Mouse (Mus musculus) c-Kit-positive CD71-positive TER-119-positive erythroid progenitor cells, embryonic 14.5 days (primary cell): Measurements from ENCODE around the gene Cyp46a1.

Experiments used
- DNase-seq: peaks from one replicate; pipeline ENCODE4 v3.0.0-alpha.2; 2013; ENCODE audit warnings: low spot score

The Cyp46a1 gene

DNA sequence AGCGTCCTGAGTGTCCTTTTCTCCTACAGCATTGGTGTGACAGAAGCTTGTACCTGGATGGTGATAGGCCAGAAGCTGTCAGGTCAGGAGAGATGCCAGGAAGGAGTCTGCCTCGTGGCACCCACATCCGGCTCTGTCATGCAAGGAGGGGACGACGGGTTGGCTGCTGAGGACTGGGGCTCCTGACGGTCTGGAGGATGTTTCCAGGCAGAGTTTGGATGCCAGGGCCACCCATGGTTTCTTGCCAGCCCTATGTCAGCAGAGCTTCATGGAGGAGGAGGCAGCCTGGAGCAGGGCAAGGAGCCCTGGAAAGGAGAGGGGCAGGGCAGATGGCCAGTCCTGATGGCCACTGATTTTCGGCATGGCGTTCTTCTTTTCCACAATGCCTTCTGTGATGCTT, 65.0 kb downstream of the Cyp46a1 start:
- DNase-seq = no peak

DNA sequence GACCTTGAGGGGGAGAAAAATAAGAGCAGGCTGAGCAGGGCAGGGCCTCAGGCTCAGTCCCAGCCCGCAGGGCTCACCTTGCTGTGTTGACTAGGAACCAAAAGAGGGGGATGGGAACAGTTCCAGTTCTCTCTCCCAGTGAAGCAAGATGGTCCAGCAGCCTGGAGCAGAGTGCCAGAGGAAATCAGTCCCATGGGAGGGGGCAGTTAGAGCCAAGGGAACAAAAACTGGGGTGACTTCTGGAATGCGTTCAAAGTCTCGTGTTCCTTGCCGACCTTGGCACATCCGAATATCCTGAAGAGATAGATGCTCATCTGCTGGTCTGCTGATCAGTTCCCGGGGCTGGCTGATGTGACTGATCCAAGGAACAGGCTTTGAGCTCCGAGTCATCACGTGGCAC, 66.8 kb downstream of the Cyp46a1 start:
- DNase-seq = no peak

DNA sequence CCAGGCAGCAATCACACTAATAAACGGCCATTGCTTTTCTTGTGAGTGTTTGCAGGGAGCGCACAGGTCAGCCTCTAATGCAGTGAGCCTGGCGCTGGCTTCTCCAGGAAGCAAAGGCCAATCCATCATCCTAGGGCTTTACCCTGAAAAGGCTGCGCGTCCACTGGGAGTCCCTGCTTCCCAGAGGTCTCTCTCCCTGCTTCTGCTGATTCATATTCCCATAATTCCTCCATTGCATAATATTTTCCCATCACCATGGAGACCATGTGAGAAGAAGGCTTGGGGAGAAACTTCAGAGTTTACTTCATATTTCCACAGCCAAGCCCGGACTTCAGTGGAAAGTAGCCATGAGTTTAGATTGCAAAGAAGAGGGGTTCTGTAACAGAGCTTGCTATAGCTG, 69.8 kb downstream of the Cyp46a1 start:
- no peak for DNase-seq

DNA sequence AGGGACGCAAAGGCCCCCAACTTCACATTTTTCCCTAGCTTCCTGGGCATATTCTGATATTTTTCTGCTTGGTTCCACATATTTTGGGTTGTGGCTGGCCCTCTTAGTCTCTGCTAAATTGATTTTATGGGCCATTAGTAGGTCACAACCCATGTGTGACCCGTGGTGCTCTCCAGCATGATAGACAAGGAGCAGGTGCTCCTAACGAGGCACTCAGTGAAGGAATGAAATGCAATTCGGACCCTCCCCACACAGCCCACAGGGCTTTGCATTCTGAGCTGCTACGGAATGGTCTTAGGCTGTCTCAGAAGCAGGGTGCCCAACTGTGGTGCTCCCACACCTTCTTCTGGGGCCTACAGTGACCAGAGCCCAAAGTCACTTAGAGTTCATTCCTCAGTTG, 74.9 kb downstream of the Cyp46a1 start:
- no peak for DNase-seq

DNA sequence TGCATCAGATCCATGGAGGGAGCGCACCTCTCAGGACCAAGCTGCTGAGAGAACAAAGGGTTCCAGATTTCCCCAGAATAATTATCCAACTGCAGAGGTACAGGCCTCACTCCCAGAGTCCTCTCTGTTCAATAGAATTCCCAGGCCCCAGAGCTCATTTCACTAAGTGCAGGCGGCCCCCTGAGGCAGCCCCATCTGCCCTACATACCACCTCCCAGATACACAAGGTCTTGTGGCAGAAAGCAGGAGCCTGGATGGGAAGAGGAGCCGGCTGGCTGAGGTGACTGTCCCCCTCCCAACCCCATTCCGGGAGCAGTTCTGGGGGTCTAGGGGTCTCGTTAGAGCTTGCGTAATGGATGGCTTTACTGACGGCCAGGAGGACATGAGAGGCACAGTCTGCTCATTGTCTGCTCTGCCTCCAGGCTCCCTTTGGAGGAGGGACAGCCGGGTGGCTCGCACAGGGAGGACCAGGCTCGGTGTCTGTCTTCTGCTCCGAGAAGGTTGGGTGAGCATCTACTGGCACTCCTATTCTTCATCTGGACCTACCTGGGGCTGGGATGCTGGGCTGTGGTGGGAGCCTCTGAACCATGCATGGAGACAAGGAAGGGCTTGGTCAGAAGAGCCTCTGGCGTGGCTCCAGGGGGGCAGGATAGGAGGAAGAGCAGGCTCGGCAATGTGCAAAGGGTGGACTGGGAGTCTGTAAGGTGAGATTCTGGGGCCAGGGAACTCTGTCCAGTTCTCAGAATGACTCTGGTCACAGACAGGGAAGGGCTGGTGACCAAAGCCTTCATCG, 76.4 kb downstream of the Cyp46a1 start:
- DNase-seq = no peak
